Mouse (Mus musculus): ENCODE data around the gene Ulk2.

Gene Ulk2

GRCm38 (mm10) chr11:61760518-61760917 lies 94.4 kb downstream of the Ulk2 start:
- DNase-seq (ENCODE audit: low spot score) = no peak

GRCm38 (mm10) chr11:61757151-61757550 lies 97.7 kb downstream of the Ulk2 start:
- DNase-seq (ENCODE audit: low spot score) = no peak

GRCm38 (mm10) chr11:61751612-61752011 lies 103.3 kb downstream of the Ulk2 start:
- DNase-seq (ENCODE audit: low spot score) = no peak

GRCm38 (mm10) chr11:61747161-61747560 lies 107.7 kb downstream of the Ulk2 start:
- DNase-seq (ENCODE audit: low spot score) = no peak

GRCm38 (mm10) chr11:61745781-61746180 lies 109.1 kb downstream of the Ulk2 start:
- DNase-seq (ENCODE audit: low spot score) = no peak

GRCm38 (mm10) chr11:61744460-61744859 lies 110.4 kb downstream of the Ulk2 start:
- DNase-seq (ENCODE audit: low spot score) = no peak

- no peak for DNase-seq (ENCODE audit: low spot score)
Measured at GRCm38 (mm10) chr11:61743768-61744167, 111.1 kb downstream of the Ulk2 start.

GRCm38 (mm10) chr11:61740500-61740899 lies 114.4 kb downstream of the Ulk2 start:
- DNase-seq (ENCODE audit: low spot score) = no peak

GRCm38 (mm10) chr11:61737290-61737689 lies 117.6 kb downstream of the Ulk2 start:
- no peak for DNase-seq (ENCODE audit: low spot score)

- DNase-seq (ENCODE audit: low spot score) = no peak
Measured at GRCm38 (mm10) chr11:61732672-61733071, 122.2 kb downstream of the Ulk2 start.

- no peak for DNase-seq (ENCODE audit: low spot score)
Measured at GRCm38 (mm10) chr11:61728037-61728436, 126.8 kb downstream of the Ulk2 start.
